Mouse (Mus musculus): ENCODE measurements around the gene Tmem167. TPM values are rescaled to one million over a fixed set of nuclear protein-coding genes. Genes with fewer than 3 reads are reported as not detected.

The Tmem167 gene
- polyA plus RNA-seq, 1 experiment from 2014 or later = 42.7 TPM

DNA sequence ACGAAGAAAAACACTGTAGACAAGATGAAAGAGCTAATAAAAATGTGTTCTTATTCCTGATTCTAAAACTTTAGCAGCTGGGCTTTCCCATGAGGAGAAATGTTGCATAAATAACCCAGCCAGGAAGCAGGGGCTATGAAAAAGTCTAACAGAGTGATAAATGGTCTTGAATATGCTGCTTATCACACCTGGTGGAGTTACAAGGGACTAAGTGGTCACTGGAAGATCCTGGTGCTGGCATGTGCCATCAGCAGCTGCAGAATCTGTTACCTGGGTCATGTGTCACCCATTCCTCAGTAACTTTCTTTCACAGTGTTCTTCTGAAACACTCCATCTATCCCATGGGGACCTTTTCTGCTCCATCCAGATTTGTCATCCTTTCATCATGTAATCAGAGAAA, 22.8 kb downstream of the Tmem167 start:
- H3K9me3 ChIP-seq (replicated peaks; ENCODE audit: control insufficient read depth, low read length, poor library complexity, severe bottlenecking) = no peaks in the 10 kb centered on the region
- no peak overlapping the region for H3K4me2 ChIP-seq (ENCODE audit: low read length)
- no peak for ATAC-seq
- no peaks in the 10 kb centered on the region for H3K4me1 ChIP-seq (ENCODE audit: control insufficient read depth, insufficient read depth, low read length)
- 93% methylated on average over 1 of the region's 1 CpGs for WGBS
- no peak overlapping the region for H3K4me3 ChIP-seq (ENCODE audit: low read depth, low read length)
- 0 out of 2 replicates have a peak, but pooled peaks cover 3% of the 10 kb centered on the region for H3K36me3 ChIP-seq (ENCODE audit: control insufficient read depth, insufficient read depth, low read length)
- H3K9ac ChIP-seq (ENCODE audit: low read depth, low read length) = no peak overlapping the region
- H3K27me3 ChIP-seq (ENCODE audit: control insufficient read depth, insufficient read depth, low read depth, low read length) = no peaks in the 10 kb centered on the region
- no peak overlapping the region for H3K27ac ChIP-seq (ENCODE audit: low read length)

- no peaks in the 10 kb centered on the region for H3K9me3 ChIP-seq (replicated peaks; ENCODE audit: control insufficient read depth, low read length, poor library complexity, severe bottlenecking)
- no peak overlapping the region for H3K27ac ChIP-seq (ENCODE audit: low read length)
- H3K27me3 ChIP-seq (ENCODE audit: control insufficient read depth, insufficient read depth, low read depth, low read length) = no peaks in the 10 kb centered on the region
- no peaks in the 10 kb centered on the region for H3K36me3 ChIP-seq (ENCODE audit: control insufficient read depth, insufficient read depth, low read length)
- H3K4me3 ChIP-seq (ENCODE audit: low read depth, low read length) = no peak overlapping the region
- H3K9ac ChIP-seq (ENCODE audit: low read depth, low read length) = no peak overlapping the region
- 60% methylated on average over 3 of the region's 3 CpGs for WGBS
- ATAC-seq = peak; percentile 93
- H3K4me1 ChIP-seq (ENCODE audit: control insufficient read depth, insufficient read depth, low read length) = no peaks in the 10 kb centered on the region
- H3K4me2 ChIP-seq (ENCODE audit: low read length) = no peak overlapping the region
These were observed 47.4 kb downstream of the Tmem167 start for GRCm38 (mm10) chr13:90136156-90136910.

- Histone ChIP-seq H3K27me3 (ENCODE audit: control insufficient read depth, insufficient read depth, low read depth, low read length) (no peaks in the 10 kb centered on the region), H3K9ac (ENCODE audit: low read depth, low read length) (no peak overlapping the region)
- ATAC-seq = no peak
These were observed 52.8 kb downstream of the Tmem167 start for GRCm38 (mm10) chr13:90141681-90142080.

DNA sequence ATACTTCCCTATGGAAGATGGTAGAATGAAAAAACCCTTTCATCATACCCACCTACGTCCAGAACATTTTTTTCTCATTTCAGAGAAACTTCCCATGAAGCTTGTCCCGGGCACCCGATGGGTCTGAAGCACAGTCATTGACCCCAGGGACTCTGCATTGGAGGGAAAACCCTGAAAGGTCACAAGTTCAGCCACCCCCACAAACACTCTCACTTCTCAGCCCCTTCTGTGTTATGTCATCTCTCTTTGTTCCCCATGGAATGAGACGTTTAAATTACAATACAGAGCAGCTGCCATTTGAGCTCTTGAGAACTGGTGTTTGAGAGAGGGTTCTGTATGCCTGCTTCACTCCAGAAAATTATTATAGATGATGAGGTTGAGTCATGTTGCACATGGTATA, 54.3 kb downstream of the Tmem167 start:
- no peak overlapping the region for H3K4me3 ChIP-seq (ENCODE audit: low read depth, low read length)
- whole genome bisulfite sequencing = 14% methylated on average over 4 of the region's 4 CpGs
- no peak for ATAC-seq

More at GRCm38 (mm10) chr13:90141681-90142080, 52.8 kb downstream of the Tmem167 start:
- WGBS = 94% methylated on average over 1 of the region's 1 CpGs
- Histone ChIP-seq H3K36me3 (ENCODE audit: control insufficient read depth, insufficient read depth, low read length) (no peaks in the 10 kb centered on the region), H3K4me3 (ENCODE audit: low read depth, low read length) (no peak overlapping the region), H3K27ac (ENCODE audit: low read length) (no peak overlapping the region), H3K4me2 (ENCODE audit: low read length) (no peak overlapping the region), H3K4me1 (ENCODE audit: control insufficient read depth, insufficient read depth, low read length) (no peaks in the 10 kb centered on the region), H3K9me3 (replicated peaks; ENCODE audit: control insufficient read depth, low read length, poor library complexity, severe bottlenecking) (no peaks in the 10 kb centered on the region)

DNA sequence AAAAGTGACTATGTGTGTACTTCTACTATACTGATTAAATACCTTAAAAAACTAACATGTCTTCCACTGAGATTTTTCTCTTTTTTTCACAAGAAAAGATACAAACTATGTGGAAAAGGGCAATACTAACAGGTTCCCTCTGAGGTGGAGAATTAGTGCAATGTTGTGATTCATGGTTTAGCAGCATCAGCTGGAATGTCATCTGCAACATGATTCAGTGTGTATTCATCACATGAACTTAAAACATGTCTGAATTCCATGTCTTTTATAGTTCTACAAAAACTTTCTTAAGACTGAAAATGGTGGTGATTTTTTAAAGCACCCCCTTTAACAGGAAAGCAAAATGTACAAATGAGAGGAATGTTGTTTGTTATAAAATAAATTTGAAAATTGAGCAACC, 63.0 kb downstream of the Tmem167 start:
- no peak for ATAC-seq
- H3K27me3 ChIP-seq (ENCODE audit: control insufficient read depth, insufficient read depth, low read depth, low read length) = no peaks in the 10 kb centered on the region
- H3K9me3 ChIP-seq (replicated peaks; ENCODE audit: control insufficient read depth, low read length, poor library complexity, severe bottlenecking) = no peaks in the 10 kb centered on the region
- no peak overlapping the region for H3K4me2 ChIP-seq (ENCODE audit: low read length)
- no peak overlapping the region for H3K9ac ChIP-seq (ENCODE audit: low read depth, low read length)
- H3K4me3 ChIP-seq (ENCODE audit: low read depth, low read length) = no peak overlapping the region
- peaks cover 6% of the 10 kb centered on the region for H3K4me1 ChIP-seq (ENCODE audit: control insufficient read depth, insufficient read depth, low read length)
- no peaks in the 10 kb centered on the region for H3K36me3 ChIP-seq (ENCODE audit: control insufficient read depth, insufficient read depth, low read length)
- no peak overlapping the region for H3K27ac ChIP-seq (ENCODE audit: low read length)

More for the DNA sequence above, 54.3 kb downstream of the Tmem167 start:
- Histone ChIP-seq H3K36me3 (ENCODE audit: control insufficient read depth, insufficient read depth, low read length) (no peaks in the 10 kb centered on the region), H3K27ac (ENCODE audit: low read length) (no peak overlapping the region), H3K9ac (ENCODE audit: low read depth, low read length) (no peak overlapping the region), H3K4me2 (ENCODE audit: low read length) (no peak overlapping the region), H3K9me3 (replicated peaks; ENCODE audit: control insufficient read depth, low read length, poor library complexity, severe bottlenecking) (no peaks in the 10 kb centered on the region), H3K4me1 (ENCODE audit: control insufficient read depth, insufficient read depth, low read length) (no peaks in the 10 kb centered on the region), H3K27me3 (ENCODE audit: control insufficient read depth, insufficient read depth, low read depth, low read length) (no peaks in the 10 kb centered on the region)

DNA sequence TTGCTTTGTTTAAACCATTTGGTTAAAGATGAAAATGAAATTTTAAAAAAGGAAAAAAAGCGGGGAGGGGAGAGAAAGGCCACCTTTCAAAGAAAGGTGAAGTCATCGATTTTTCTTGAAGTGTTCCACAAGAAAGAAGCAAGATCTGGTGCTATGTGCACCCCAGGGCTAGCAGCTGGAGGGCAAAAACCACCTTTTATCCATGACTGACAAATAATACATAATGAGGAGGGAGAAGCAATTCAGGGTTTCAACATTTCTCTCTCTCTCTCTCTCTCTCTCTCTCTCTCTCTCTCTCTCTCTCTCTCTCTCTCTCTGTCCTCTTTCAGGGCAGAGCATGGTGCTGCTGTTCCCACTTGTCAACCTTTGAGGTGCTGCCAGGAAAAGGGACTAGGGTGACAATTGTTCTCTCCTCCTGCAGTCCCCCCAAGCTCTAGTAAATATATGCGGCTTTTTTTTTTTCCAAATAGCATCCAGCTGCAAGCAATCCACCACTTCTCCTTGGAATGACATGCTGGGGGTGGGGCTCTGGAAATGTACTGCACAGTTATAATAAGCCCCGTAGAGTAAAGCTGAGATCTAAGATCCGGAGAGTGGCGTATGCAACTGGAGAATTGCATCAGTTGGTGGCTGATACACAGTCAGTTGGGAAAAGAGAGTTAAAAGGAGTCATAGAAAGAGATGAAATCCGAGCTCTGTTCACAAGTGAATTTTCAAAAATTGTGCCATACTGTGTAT, 63.8 kb downstream of the Tmem167 start:
- Histone ChIP-seq H3K36me3 (ENCODE audit: control insufficient read depth, insufficient read depth, low read length) (no peaks in the 10 kb centered on the region), H3K4me3 (ENCODE audit: low read depth, low read length) (no peak overlapping the region), H3K9ac (ENCODE audit: low read depth, low read length) (0 out of 2 replicates have a peak overlapping the region, but pooled peaks have one; percentile 30), H3K27me3 (ENCODE audit: control insufficient read depth, insufficient read depth, low read depth, low read length) (no peaks in the 10 kb centered on the region), H3K4me1 (ENCODE audit: control insufficient read depth, insufficient read depth, low read length) (peaks cover 6% of the 10 kb centered on the region), H3K4me2 (ENCODE audit: low read length) (peak overlapping the region; percentile 30), H3K27ac (ENCODE audit: low read length) (peak overlapping the region; percentile 57), H3K9me3 (replicated peaks; ENCODE audit: control insufficient read depth, low read length, poor library complexity, severe bottlenecking) (no peaks in the 10 kb centered on the region)
- ATAC-seq = peak; percentile 91
- WGBS = 23% methylated on average over 7 of the region's 7 CpGs

GRCm38 (mm10) chr13:90164147-90164546, 75.2 kb downstream of the Tmem167 start:
- Histone ChIP-seq H3K27ac (ENCODE audit: low read length) (no peak overlapping the region), H3K9ac (ENCODE audit: low read depth, low read length) (no peak overlapping the region), H3K27me3 (ENCODE audit: control insufficient read depth, insufficient read depth, low read depth, low read length) (no peaks in the 10 kb centered on the region), H3K4me3 (ENCODE audit: low read depth, low read length) (no peak overlapping the region), H3K4me1 (ENCODE audit: control insufficient read depth, insufficient read depth, low read length) (no peaks in the 10 kb centered on the region), H3K36me3 (ENCODE audit: control insufficient read depth, insufficient read depth, low read length) (no peaks in the 10 kb centered on the region), H3K4me2 (ENCODE audit: low read length) (no peak overlapping the region), H3K9me3 (replicated peaks; ENCODE audit: control insufficient read depth, low read length, poor library complexity, severe bottlenecking) (no peaks in the 10 kb centered on the region)
- no peak for ATAC-seq
- WGBS = 83% methylated on average over 2 of the region's 2 CpGs

DNA sequence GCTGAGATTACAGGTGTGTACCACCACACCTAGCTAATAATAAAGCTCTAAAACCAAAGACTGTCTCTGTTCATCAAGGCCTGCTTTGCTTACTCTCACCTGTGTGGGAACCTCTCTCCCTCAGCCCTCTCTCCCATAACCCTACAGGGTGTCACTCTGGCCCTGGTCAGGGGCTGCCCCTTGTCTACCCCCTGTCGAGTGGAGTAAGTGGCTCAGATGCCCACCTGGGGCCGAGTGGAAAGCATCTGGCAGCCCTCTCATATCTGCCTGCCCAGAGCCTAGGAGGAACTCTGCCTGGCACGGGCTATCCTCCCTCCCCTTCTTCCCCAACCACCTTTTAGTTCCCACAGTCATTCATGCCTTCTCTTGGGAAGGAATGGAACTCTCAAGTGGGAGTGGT, 78.1 kb downstream of the Tmem167 start:
- no peaks in the 10 kb centered on the region for H3K9me3 ChIP-seq (replicated peaks; ENCODE audit: control insufficient read depth, low read length, poor library complexity, severe bottlenecking)
- no peak overlapping the region for H3K4me3 ChIP-seq (ENCODE audit: low read depth, low read length)
- H3K27ac ChIP-seq (ENCODE audit: low read length) = no peak overlapping the region
- H3K36me3 ChIP-seq (ENCODE audit: control insufficient read depth, insufficient read depth, low read length) = no peaks in the 10 kb centered on the region
- no peaks in the 10 kb centered on the region for H3K27me3 ChIP-seq (ENCODE audit: control insufficient read depth, insufficient read depth, low read depth, low read length)
- H3K9ac ChIP-seq (ENCODE audit: low read depth, low read length) = no peak overlapping the region
- ATAC-seq = no peak
- WGBS = 65% methylated on average over 3 of the region's 3 CpGs
- H3K4me1 ChIP-seq (ENCODE audit: control insufficient read depth, insufficient read depth, low read length) = no peaks in the 10 kb centered on the region
- H3K4me2 ChIP-seq (ENCODE audit: low read length) = no peak overlapping the region

DNA sequence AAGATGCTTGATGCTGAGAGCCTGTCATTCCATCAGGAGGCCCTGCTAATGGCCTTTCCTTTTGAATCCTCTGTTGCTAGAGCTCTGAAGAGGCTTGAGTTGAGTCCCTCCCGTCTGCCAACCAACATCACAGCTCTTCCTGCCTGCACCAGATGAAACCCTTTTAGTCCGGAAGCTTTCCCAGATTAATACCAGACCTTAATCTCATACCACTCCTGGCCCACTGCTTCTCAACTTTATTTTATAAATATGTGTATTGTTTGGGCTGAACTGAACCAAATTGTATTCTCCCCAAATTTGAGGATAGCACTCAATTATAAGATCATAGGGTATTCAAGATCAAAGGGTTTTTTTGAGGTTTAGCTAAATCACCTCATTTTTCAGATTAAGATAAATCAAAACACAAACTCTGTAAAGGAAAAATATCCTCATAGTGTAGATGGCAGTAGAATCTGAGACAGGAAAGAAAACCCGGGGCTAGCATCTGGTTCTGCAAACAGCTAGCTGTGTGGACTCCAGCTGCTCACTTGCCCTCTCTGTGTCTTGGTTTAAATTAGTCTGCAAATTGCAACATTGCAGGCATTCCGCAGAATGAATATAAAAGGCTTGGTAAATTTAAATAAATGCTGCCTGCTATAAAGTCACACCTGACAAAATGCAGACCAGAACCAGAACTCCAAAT, 81.3 kb downstream of the Tmem167 start:
- WGBS = 38% methylated on average over 4 of the region's 4 CpGs
- H3K36me3 ChIP-seq (ENCODE audit: control insufficient read depth, insufficient read depth, low read length) = no peaks in the 10 kb centered on the region
- H3K27ac ChIP-seq (ENCODE audit: low read length) = no peak overlapping the region
- H3K4me1 ChIP-seq (ENCODE audit: control insufficient read depth, insufficient read depth, low read length) = no peaks in the 10 kb centered on the region
- H3K9me3 ChIP-seq (replicated peaks; ENCODE audit: control insufficient read depth, low read length, poor library complexity, severe bottlenecking) = no peaks in the 10 kb centered on the region
- no peak for ATAC-seq
- no peak overlapping the region for H3K9ac ChIP-seq (ENCODE audit: low read depth, low read length)
- no peaks in the 10 kb centered on the region for H3K27me3 ChIP-seq (ENCODE audit: control insufficient read depth, insufficient read depth, low read depth, low read length)
- no peak overlapping the region for H3K4me2 ChIP-seq (ENCODE audit: low read length)
- H3K4me3 ChIP-seq (ENCODE audit: low read depth, low read length) = no peak overlapping the region
